Mouse (Mus musculus): ENCODE measurements at regions not wholly inside any gene's neighbourhood (a gene's known extent, or its start where the extent isn't known, plus 50 kb on each side); places are given as distances from the start of the nearest gene placed in this dataset.

- 80% methylated on average over 5 of the region's 5 CpGs for WGBS
- ATAC-seq (ENCODE audit: low FRiP score): no peak
- no peak for DNase-seq (ENCODE audit: low spot score)
- Histone ChIP-seq H3K4me1 (ENCODE audit: insufficient read depth, low read length) (no peaks in the 10 kb centered on the region), H3K4me3 (ENCODE audit: low read depth, low read length) (no peak overlapping the region), H3K9ac (replicated peaks; ENCODE audit: low read length, poor library complexity, severe bottlenecking) (no peak overlapping the region), H3K9me3 (ENCODE audit: low read length) (no peaks in the 10 kb centered on the region), H3K27me3 (ENCODE audit: insufficient read depth, low read length) (no peaks in the 10 kb centered on the region), H3K27ac (ENCODE audit: low read depth, low read length) (no peak overlapping the region), H3K36me3 (ENCODE audit: insufficient read depth, low read length) (no peaks in the 10 kb centered on the region), H3K4me2 (ENCODE audit: low read depth, low read length, poor library complexity, severe bottlenecking) (no peak overlapping the region)
- no peak for TF ChIP-seq CTCF (IDR thresholded peaks at IDR 0.05)
These were observed 712.1 kb downstream of the Tlr4 start for GRCm38 (mm10) chr4:67539466-67539865.

- Histone ChIP-seq H3K9ac (replicated peaks; ENCODE audit: low read length, poor library complexity, severe bottlenecking) (no peak overlapping the region), H3K27ac (ENCODE audit: low read depth, low read length) (no peak overlapping the region), H3K4me3 (ENCODE audit: low read depth, low read length) (no peak overlapping the region), H3K4me1 (ENCODE audit: insufficient read depth, low read length) (no peaks in the 10 kb centered on the region), H3K27me3 (ENCODE audit: insufficient read depth, low read length) (no peaks in the 10 kb centered on the region), H3K36me3 (ENCODE audit: insufficient read depth, low read length) (no peaks in the 10 kb centered on the region), H3K9me3 (ENCODE audit: low read length) (no peaks in the 10 kb centered on the region), H3K4me2 (ENCODE audit: low read depth, low read length, poor library complexity, severe bottlenecking) (no peak overlapping the region)
- 64% methylated on average over 1 of the region's 1 CpGs for WGBS
- DNase-seq (ENCODE audit: low spot score) (no peak), ATAC-seq (ENCODE audit: low FRiP score) (no peak)
- TF ChIP-seq CTCF (IDR thresholded peaks at IDR 0.05): no peak
These were observed 718.6 kb downstream of the Tlr4 start for GRCm38 (mm10) chr4:67546013-67546412.

DNA sequence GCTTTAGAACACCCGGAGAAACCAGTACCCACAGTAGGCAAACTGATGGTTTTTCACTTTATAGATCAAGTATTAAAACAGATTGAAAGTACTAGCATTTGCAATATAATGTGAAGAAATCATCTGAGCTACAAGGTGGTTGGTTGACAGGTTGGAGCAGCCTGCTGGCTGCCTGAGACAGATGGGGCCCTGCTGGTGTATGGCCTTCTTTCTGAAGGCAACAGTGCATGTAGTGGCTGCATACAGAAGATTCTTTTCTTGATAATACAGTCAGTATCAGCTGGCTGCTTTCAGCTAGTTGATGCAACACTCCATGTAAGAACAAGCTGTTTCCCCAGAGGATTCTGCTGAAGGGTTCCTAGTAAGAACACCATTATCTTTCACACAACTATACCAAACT is 720.6 kb downstream of the Tlr4 start:
- Histone ChIP-seq H3K9ac (replicated peaks; ENCODE audit: low read length, poor library complexity, severe bottlenecking) (no peak overlapping the region), H3K36me3 (ENCODE audit: insufficient read depth, low read length) (no peaks in the 10 kb centered on the region), H3K4me3 (ENCODE audit: low read depth, low read length) (no peak overlapping the region), H3K4me2 (ENCODE audit: low read depth, low read length, poor library complexity, severe bottlenecking) (no peak overlapping the region), H3K27me3 (ENCODE audit: insufficient read depth, low read length) (no peaks in the 10 kb centered on the region), H3K9me3 (ENCODE audit: low read length) (no peaks in the 10 kb centered on the region), H3K4me1 (ENCODE audit: insufficient read depth, low read length) (no peaks in the 10 kb centered on the region), H3K27ac (ENCODE audit: low read depth, low read length) (no peak overlapping the region)
- whole genome bisulfite sequencing: 93% methylated on average over 1 of the region's 1 CpGs
- TF ChIP-seq CTCF (IDR thresholded peaks at IDR 0.05): no peak
- DNase-seq (ENCODE audit: low spot score) (no peak), ATAC-seq (ENCODE audit: low FRiP score) (no peak)

DNA sequence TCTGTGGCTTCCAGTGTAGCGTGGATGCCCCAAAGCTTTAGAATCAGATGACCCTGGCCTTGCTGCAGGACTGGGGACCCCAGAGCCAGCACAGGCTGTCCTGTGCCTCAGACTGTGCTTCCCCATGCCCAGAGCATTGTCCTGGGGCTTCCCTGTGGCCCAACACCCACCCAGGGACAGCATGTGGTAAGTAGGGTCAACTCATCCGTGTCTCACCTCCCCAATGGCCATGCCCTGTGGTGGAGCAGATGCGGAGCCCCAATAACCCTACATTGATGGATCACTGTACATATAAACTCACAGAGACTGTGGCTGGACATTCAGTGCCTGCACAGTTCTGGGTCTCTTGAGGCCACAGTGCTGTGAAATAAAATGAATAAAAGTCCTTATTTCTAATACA is 726.1 kb downstream of the Tlr4 start:
- no peak for TF ChIP-seq CTCF (IDR thresholded peaks at IDR 0.05)
- 81% methylated on average over 3 of the region's 3 CpGs for WGBS
- no peaks in the 10 kb centered on the region for H3K4me1 ChIP-seq (ENCODE audit: insufficient read depth, low read length)
- no peak overlapping the region for H3K4me2 ChIP-seq (ENCODE audit: low read depth, low read length, poor library complexity, severe bottlenecking)
- no peak overlapping the region for H3K9ac ChIP-seq (replicated peaks; ENCODE audit: low read length, poor library complexity, severe bottlenecking)
- no peaks in the 10 kb centered on the region for H3K27me3 ChIP-seq (ENCODE audit: insufficient read depth, low read length)
- H3K36me3 ChIP-seq (ENCODE audit: insufficient read depth, low read length): no peaks in the 10 kb centered on the region
- DNase-seq (ENCODE audit: low spot score) (no peak), ATAC-seq (ENCODE audit: low FRiP score) (no peak)
- no peak overlapping the region for H3K4me3 ChIP-seq (ENCODE audit: low read depth, low read length)
- no peaks in the 10 kb centered on the region for H3K9me3 ChIP-seq (ENCODE audit: low read length)
- no peak overlapping the region for H3K27ac ChIP-seq (ENCODE audit: low read depth, low read length)

GRCm38 (mm10) chr4:67574816-67575215 is 747.4 kb downstream of the Tlr4 start:
- no peak for ATAC-seq (ENCODE audit: low FRiP score)
- Histone ChIP-seq H3K27ac (ENCODE audit: low read depth, low read length) (no peak overlapping the region), H3K36me3 (ENCODE audit: insufficient read depth, low read length) (no peaks in the 10 kb centered on the region), H3K9me3 (ENCODE audit: low read length) (no peaks in the 10 kb centered on the region), H3K4me2 (ENCODE audit: low read depth, low read length, poor library complexity, severe bottlenecking) (no peak overlapping the region), H3K4me1 (ENCODE audit: insufficient read depth, low read length) (no peaks in the 10 kb centered on the region), H3K4me3 (ENCODE audit: low read depth, low read length) (no peak overlapping the region), H3K9ac (replicated peaks; ENCODE audit: low read length, poor library complexity, severe bottlenecking) (no peak overlapping the region), H3K27me3 (ENCODE audit: insufficient read depth, low read length) (no peaks in the 10 kb centered on the region)
- no peak for DNase-seq (ENCODE audit: low spot score)
- whole genome bisulfite sequencing: 70% methylated on average over 3 of the region's 3 CpGs
- no peak for TF ChIP-seq CTCF (IDR thresholded peaks at IDR 0.05)

- Histone ChIP-seq H3K4me2 (ENCODE audit: low read depth, low read length, poor library complexity, severe bottlenecking) (no peak overlapping the region), H3K4me1 (ENCODE audit: insufficient read depth, low read length) (no peaks in the 10 kb centered on the region), H3K9me3 (ENCODE audit: low read length) (no peaks in the 10 kb centered on the region), H3K4me3 (ENCODE audit: low read depth, low read length) (no peak overlapping the region), H3K36me3 (ENCODE audit: insufficient read depth, low read length) (no peaks in the 10 kb centered on the region), H3K9ac (replicated peaks; ENCODE audit: low read length, poor library complexity, severe bottlenecking) (no peak overlapping the region), H3K27ac (ENCODE audit: low read depth, low read length) (no peak overlapping the region), H3K27me3 (ENCODE audit: insufficient read depth, low read length) (no peaks in the 10 kb centered on the region)
- DNase-seq (ENCODE audit: low spot score): peak; percentile 12
- no peak for ATAC-seq (ENCODE audit: low FRiP score)
- no peak for TF ChIP-seq CTCF (IDR thresholded peaks at IDR 0.05)
- WGBS: 88% methylated on average over 1 of the region's 1 CpGs
These were observed 762.1 kb downstream of the Tlr4 start for GRCm38 (mm10) chr4:67589501-67589900.

Measured in midbrain, postnatal 0 days (tissue).